12 mouse cellular contexts compared by ENCODE assay signal in genomic region chr17:6640771-6641429, GRCm38 (mm10). TPM values are rescaled to one million over a fixed set of nuclear protein-coding genes. Genes with fewer than 3 reads are reported as not detected.
DNase-seq lines count a peak whose midpoint lies in the region; ATAC-seq lines count a peak whose summit lies in the region.
"Not testable (repeated sequence)": the region's sequence is repeated elsewhere in the genome, so short reads cannot be mapped to it uniquely, and the experiment has no call there.
"Had no signal": no experiment of that assay in that cellular context is flagged by ENCODE, and none has a peak within 500 bp of the region (broad histone marks: within the 10 kb centered on the region; RNA-seq: fewer than 3 reads in every experiment).

No protein-coding gene starts in this region.

- not testable (repeated sequence) for H3K4me3 ChIP-seq in heart, embryonic 10.5 days; kidney, embryonic 16.5 days (ENCODE audit: low read length)

- not testable (repeated sequence) for H3K36me3 ChIP-seq in heart, embryonic 10.5 days; kidney, embryonic 16.5 days (ENCODE audit: insufficient read depth, low read length)

- DNase-seq in adrenal gland, postnatal 10 days = peak; percentile 55
- DNase-seq in heart, embryonic 10.5 days (ENCODE audit: low spot score) = peak; percentile 63
- DNase-seq in lung, adult 18-20 months = peak; percentile 79 to 89
- DNase-seq in lung, postnatal 14 days = peak; percentile 49
- peak; percentile 73 for DNase-seq in urinary bladder, postnatal 14 days (ENCODE audit: low spot score)

- not testable (repeated sequence) for H3K4me2 ChIP-seq in kidney, embryonic 16.5 days (replicated peaks; ENCODE audit: low read depth, low read length)

- H3K9me3 ChIP-seq in heart, embryonic 10.5 days; kidney, embryonic 16.5 days (ENCODE audit: low read length): not testable (repeated sequence)

- H3K9ac ChIP-seq in kidney, embryonic 16.5 days (replicated peaks; ENCODE audit: low read length) = not testable (repeated sequence)

- H3K27me3 ChIP-seq in heart, embryonic 10.5 days (ENCODE audit: insufficient read depth, poor library complexity, severe bottlenecking); kidney, embryonic 16.5 days (ENCODE audit: insufficient read depth, low read length): not testable (repeated sequence)

- ATAC-seq in inflammation-experienced regulatory T-cells, adult 6 months = peak; percentile 60
- ATAC-seq in kidney, embryonic 16.5 days (ENCODE audit: low FRiP score, low TSS enrichment) = peak; percentile 67
- 0 out of 2 replicates have a peak, but pooled peaks have one; percentile 11 for ATAC-seq in monocyte, adult 5-6 weeks (replicated peaks; ENCODE audit: insufficient number of reproducible peaks, low FRiP score, low TSS enrichment, poor library complexity, severe bottlenecking)

- WGBS in heart, embryonic 10.5 days = 73% methylated on average over 14 of the region's 14 CpGs
- WGBS in kidney, embryonic 16.5 days = 75% methylated on average over 14 of the region's 14 CpGs

- H3K4me1 ChIP-seq in heart, embryonic 10.5 days; kidney, embryonic 16.5 days (ENCODE audit: insufficient read depth, low read length): not testable (repeated sequence)

- not testable (repeated sequence) for H3K27ac ChIP-seq in heart, embryonic 10.5 days; kidney, embryonic 16.5 days (ENCODE audit: low read length)

RNA-seq across cellular contexts. Expression of gene Dynlt1f, which starts 14.8 kb away (rescaled TPM):
- total RNA-seq in adrenal gland, postnatal 10 days (2021) = 100 to 1,000 TPM; 122 to 127 TPM
- 242 and 244 TPM in 2 replicates for polyA plus RNA-seq in heart, embryonic 10.5 days (2016; fragmentation: Nextera tagmentation; extraction: Ambion mirVana)
- polyA plus RNA-seq in inflammation-experienced regulatory T-cells, adult 6 months (2017; shearing (Covaris generic)) = 100 to 1,000 TPM in 1 of 3 experiments, 10 to 100 TPM in 2; 70.8 to 107 (median 72.0) TPM
- 211 and 239 TPM in 2 replicates for polyA plus RNA-seq in kidney, embryonic 16.5 days (2015; fragmentation: Nextera tagmentation; extraction: Ambion mirVana)
- total RNA-seq in monocyte, adult 5-6 weeks (2017) = 31.2 to 93.9 TPM (median 54.5 TPM) in 3 replicates

RNA-seq across cellular contexts. Expression of gene Sytl3, which starts 18.0 kb away (rescaled TPM):
- total RNA-seq in adrenal gland, postnatal 10 days (2021) = 1 to 10 TPM in 1 of 2 experiments, under 1 TPM in 1; 0.99 to 1.1 TPM
- polyA plus RNA-seq in heart, embryonic 10.5 days (2016; fragmentation: Nextera tagmentation; extraction: Ambion mirVana) = 0.06 and 0.25 TPM in 2 replicates
- polyA plus RNA-seq in inflammation-experienced regulatory T-cells, adult 6 months (2017; shearing (Covaris generic)) = 10 to 100 TPM in 1 of 3 experiments, 1 to 10 TPM in 2; 2.5 to 23.6 (median 3.9) TPM
- polyA plus RNA-seq in kidney, embryonic 16.5 days (2015; fragmentation: Nextera tagmentation; extraction: Ambion mirVana) = 1.2 and 1.3 TPM in 2 replicates
- 92.4 to 237 TPM (median 127 TPM) in 3 replicates for total RNA-seq in monocyte, adult 5-6 weeks (2017)
- total RNA-seq: layer of hippocampus, postnatal 36 days had no signal
- polyA plus RNA-seq: midbrain, embryonic 11.5 days; neural tube, embryonic 11.5 days; Patski had no signal

RNA-seq across cellular contexts. Expression of gene Dynlt1c, which starts 39.4 kb away (rescaled TPM):
- 10 to 100 TPM in 1 of 2 experiments, 1 to 10 TPM in 1; 6.1 to 12.0 TPM for total RNA-seq in adrenal gland, postnatal 10 days (2021)
- polyA plus RNA-seq in heart, embryonic 10.5 days (2016; fragmentation: Nextera tagmentation; extraction: Ambion mirVana) = 22.9 and 28.7 TPM in 2 replicates
- polyA plus RNA-seq in inflammation-experienced regulatory T-cells, adult 6 months (2017; shearing (Covaris generic)) = 10 to 100 TPM; 20.9 to 51.8 (median 47.6) TPM
- 38.4 and 47.6 TPM in 2 replicates for polyA plus RNA-seq in kidney, embryonic 16.5 days (2015; fragmentation: Nextera tagmentation; extraction: Ambion mirVana)
- total RNA-seq in monocyte, adult 5-6 weeks (2017) = 13.5 to 33.0 TPM (median 22.2 TPM) in 3 replicates

Comparison
In these comparisons a context has a peak if more than half of its experiments do, and no peak if none do; other contexts are left out.
1. ATAC-seq: peak in every context shown above with its lines; median percentile 67 in kidney, embryonic 16.5 days; 60 in inflammation-experienced regulatory T-cells, adult 6 months; 11 in monocyte, adult 5-6 weeks.